Mouse (Mus musculus): Measurements from ENCODE around the gene Gm47996.

GRCm38 (mm10) chr1:151166031-151166430 lies 43.9 kb upstream of the Gm47996 start:
- TF ChIP-seq NELFE (IDR thresholded peaks at IDR 0.05; ENCODE audit: low read depth, low read length) (no peak), CHD2 (IDR thresholded peaks at IDR 0.05; ENCODE audit: low read length) (no peak), BHLHE40 (IDR thresholded peaks at IDR 0.05; ENCODE audit: borderline replicate concordance, low read depth, low read length) (no peak), TCF12 (IDR thresholded peaks at IDR 0.05; ENCODE audit: low read depth, low read length) (no peak)

All from MEL (cell line).